Mouse (Mus musculus) C2C12 (cell line): ENCODE measurements around the gene Mtfr2.

Source experiments
- CEBPB ChIP-seq: IDR thresholded peaks from one replicate; pipeline ENCODE4 v1.6.1; 2011; ENCODE audit warnings: low read depth, mild to moderate bottlenecking, control low read depth, moderate library complexity
- CTCF ChIP-seq: IDR thresholded peaks from one replicate; pipeline ENCODE4 v1.5.1; 2011; ENCODE audit not compliant: control insufficient read depth, insufficient read depth, insufficient read length
- FOSL1 ChIP-seq: IDR thresholded peaks from one replicate; pipeline ENCODE4 v1.8.0; 2011; ENCODE audit warnings: mild to moderate bottlenecking, low read length; ENCODE audit not compliant: poor library complexity, insufficient read depth, severe bottlenecking
- MAX ChIP-seq: IDR thresholded peaks from one replicate; pipeline ENCODE4 v1.6.1; 2011; ENCODE audit warnings: mild to moderate bottlenecking, control low read depth
- USF1 ChIP-seq: IDR thresholded peaks from one replicate; pipeline ENCODE4 v1.6.1; 2011; ENCODE audit warnings: low read depth, mild to moderate bottlenecking, control low read depth, moderate library complexity

DNA sequence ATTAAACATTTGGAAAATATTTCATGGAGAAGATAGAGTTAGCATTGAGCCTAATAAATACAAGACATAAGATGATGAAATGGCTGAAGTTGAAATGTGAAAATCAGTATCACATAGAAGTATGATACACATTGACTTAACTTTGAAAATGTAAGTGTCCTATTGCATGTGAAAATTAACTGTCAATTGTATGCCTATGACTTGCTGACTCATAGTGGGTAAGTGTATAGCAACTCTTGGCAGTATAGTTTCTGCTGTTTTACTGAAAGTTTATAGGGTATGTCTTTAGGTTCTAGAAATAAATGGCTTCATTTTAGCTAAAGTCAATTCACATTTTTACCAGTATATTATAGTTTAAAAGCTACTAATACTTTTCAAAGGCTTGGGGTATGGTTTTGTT lies 21.3 kb upstream of the Mtfr2 start:
- TF ChIP-seq CTCF (no peak), CEBPB (no peak), FOSL1 (no peak), MAX (no peak), USF1 (no peak)
